Mouse (Mus musculus) skeletal muscle tissue, adult 2 months (tissue): ENCODE measurements at regions not wholly inside any gene's neighbourhood (a gene's known extent, or its start where the extent isn't known, plus 50 kb on each side); places are given as distances from the start of the nearest gene placed in this dataset.

Experiments used
- DNase-seq: peaks from one replicate; pipeline ENCODE4 v3.0.0-alpha.2; 2012; ENCODE audit warnings: low read depth, low spot score

DNA sequence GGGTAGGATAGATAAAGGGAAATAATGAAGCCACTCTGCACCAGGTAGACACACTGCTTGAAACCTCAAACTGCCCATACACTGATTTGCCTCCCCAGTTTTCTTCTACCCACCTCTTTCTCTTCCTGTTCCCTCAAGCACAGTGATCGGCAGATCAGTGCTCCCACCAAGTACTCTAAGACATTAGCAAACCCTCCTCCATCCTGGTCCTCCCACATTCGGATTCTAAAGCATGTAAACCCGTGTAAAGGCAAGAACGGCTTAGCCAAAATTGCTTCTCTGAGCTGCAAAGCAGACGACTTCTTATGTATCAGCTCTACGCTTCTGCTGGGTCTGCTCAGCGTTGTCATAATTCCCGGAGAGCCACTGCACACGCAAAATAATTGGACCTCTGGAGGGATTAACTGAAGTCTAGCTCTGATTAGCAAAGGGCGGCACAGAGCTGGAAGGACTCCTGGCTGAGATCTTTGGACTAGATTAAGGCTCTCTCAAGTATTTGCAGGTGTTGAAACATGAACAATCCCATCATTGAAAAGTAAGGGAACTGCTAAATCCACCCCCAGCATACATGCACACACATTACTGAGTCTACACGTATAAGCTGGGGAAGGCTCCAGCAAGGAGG, 67.2 kb downstream of the Mtx3 start:
- no peak for DNase-seq

- no peak for DNase-seq
Measured at GRCm38 (mm10) chr13:92912661-92913060, 68.1 kb downstream of the Mtx3 start.

DNA sequence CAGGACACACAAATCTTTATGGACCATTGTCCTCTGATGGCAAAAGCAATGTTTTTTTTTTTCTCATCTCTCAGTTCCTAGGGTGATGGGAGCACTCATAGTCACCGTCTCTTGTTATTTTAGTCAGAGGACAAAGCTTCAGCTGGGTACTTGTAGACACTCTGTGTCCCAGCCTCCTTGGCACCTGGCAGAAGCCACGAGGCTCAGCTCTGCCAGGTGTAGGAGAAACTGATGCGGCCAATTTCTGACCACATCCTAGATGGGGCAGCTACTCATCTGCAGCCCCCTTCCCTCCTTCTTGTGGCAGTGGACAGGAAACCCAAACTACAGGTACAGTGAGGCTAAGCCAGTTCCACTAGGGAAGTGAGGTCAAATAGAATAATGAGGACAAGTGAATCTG, 70.1 kb downstream of the Mtx3 start:
- DNase-seq, result no peak

GRCm38 (mm10) chr13:92915221-92915839, 70.8 kb downstream of the Mtx3 start:
- peak; percentile 72 for DNase-seq

DNA sequence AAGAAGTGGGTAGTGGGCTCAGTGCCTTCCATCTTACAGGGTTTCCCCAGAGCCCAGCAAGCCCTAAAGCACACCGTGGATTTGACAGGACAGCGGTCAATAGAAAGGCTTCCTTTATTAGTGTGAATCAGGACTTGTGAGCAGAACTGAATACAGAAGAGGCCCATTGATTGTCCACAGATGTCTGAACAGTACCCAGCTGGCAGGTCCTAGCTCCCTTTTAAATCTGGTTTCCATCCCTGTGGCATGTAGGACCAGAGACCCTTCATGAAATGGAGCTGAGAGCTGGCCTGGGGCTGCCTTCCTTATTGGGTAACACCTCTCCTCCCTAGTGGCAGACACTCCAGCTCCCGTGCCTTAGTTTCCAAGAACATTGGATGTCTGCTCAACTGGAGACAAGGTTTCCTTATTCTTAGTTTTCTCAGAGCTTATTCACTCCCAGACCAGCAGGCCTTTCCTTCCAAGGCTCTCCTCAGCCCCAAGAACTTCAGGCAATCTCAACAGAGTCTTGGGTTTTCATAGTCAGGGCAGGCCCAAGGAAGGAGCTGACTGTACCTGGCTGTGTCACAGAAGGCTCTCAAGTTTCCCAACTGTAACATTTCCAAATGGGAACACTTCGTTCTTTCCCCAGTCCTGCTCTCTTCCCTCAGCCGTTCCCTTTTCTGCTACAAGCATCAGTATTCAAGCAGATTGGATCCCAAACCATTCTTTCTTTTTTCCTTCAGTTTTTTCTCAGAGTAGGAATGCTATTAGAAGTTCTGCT, 71.6 kb downstream of the Mtx3 start:
- peak; percentile 81 for DNase-seq

DNA sequence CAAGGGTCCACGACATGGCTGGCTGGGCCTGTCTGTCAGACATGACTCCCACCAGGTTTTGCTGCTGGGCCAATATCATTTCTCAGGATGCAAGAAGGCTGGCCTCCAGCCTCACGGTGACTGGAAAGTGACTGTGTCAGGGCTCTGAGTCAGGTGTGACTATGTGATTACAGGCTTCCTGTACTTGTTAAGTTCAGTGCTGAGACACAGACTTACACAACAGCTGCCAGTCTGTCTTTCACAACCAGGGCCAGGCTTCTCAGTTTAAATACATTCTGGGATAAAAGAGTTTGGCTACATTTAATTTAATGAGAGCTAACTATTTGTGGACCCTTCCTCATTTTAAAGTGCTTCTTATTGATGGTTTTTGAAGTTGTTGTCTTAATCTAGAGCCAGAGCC, 75.3 kb downstream of the Mtx3 start:
- no peak for DNase-seq

DNA sequence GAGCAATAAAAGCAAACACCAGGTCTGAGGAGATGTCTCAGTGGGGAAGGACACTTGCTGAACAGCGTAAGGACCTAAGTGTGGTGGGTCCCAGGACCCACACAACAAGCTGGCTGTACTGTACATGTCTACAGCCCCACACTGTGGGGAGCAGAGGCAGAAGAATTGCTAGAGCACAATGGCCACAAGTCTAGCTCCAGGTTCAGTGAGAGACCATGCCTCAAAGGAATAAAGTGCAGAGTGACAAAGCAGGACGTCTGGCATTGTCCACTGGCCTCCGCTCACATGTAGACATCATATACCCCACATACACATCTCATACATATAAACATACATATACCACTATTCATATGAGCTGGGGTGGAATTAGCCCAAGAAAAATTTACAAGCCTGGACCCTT, 77.4 kb downstream of the Mtx3 start:
- DNase-seq, result no peak

GRCm38 (mm10) chr13:92923496-92923895, 78.9 kb downstream of the Mtx3 start:
- no peak for DNase-seq

DNA sequence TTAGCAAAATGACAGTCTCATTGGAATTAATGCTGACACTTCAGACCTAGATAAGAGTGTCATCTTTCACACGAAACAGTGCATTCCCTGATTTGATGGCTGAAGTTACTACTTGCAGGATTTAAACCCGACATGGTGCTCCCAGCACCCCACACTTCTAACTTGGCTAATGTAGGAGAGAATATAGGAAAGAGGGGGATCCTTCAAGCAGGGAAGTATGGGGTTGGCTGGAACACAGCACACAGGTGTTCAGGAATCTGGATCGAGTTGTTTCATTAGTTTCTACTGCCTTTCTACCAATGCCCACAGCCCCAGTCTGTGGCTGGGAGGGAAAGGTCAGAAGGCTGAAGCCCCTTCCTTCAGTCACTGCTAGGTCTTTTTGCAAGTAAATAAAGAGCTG, 79.5 kb downstream of the Mtx3 start:
- DNase-seq, result no peak

- no peak for DNase-seq
Measured at GRCm38 (mm10) chr13:92925196-92925595, 80.6 kb downstream of the Mtx3 start.

DNA sequence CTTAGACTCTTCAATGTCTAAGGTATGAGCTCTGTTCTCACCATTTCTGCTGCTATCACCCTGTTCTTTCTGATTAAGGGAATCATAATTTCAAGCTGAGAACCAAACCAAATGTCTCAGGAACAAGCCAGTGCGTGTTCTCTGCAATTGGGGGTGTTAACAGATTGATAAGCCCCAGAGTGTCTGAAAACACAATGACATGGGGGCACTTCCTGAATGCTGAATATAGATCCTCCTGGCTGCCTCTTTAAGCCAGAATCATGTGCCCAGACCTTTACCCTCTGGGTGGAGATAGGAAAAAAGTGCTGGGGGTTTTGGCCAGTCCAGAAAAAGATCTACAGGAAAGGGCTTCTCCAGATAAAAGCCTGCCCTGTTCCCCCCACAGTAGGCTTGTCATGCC, 84.0 kb downstream of the Mtx3 start:
- no peak for DNase-seq

GRCm38 (mm10) chr13:92931696-92932095, 87.1 kb downstream of the Mtx3 start:
- DNase-seq, result no peak

- DNase-seq, result no peak
Measured at GRCm38 (mm10) chr13:92939032-92939431, 94.5 kb downstream of the Mtx3 start.

- DNase-seq, result no peak
Measured at GRCm38 (mm10) chr13:92940610-92941009, 96.0 kb downstream of the Mtx3 start.

DNA sequence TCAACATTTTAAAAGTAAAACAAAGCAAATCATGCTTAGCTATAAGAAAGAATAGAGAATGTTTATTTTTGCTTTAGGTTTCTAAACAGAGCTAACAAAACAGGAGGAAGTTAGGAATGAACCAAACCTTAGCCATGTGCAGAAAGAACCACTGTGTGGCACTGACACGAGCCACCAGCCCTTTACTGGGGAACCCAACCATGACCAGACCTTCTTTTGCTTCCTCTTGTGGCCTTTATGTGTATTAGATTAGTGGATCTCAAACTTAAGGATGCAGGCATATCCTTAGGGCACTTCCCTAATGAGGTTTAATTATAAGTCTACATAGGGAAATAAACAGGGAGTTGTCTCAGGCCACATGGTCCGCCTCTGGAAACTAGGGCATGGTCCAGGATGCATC, 104.0 kb downstream of the Mtx3 start:
- no peak for DNase-seq

- no peak for DNase-seq
Measured at GRCm38 (mm10) chr13:92960031-92960430, 115.5 kb downstream of the Mtx3 start.

- DNase-seq, result no peak
Measured at GRCm38 (mm10) chr13:92962625-92963024, 118.1 kb downstream of the Mtx3 start.

GRCm38 (mm10) chr13:92963351-92963895, 118.9 kb downstream of the Mtx3 start:
- DNase-seq, result peak; percentile 42

DNA sequence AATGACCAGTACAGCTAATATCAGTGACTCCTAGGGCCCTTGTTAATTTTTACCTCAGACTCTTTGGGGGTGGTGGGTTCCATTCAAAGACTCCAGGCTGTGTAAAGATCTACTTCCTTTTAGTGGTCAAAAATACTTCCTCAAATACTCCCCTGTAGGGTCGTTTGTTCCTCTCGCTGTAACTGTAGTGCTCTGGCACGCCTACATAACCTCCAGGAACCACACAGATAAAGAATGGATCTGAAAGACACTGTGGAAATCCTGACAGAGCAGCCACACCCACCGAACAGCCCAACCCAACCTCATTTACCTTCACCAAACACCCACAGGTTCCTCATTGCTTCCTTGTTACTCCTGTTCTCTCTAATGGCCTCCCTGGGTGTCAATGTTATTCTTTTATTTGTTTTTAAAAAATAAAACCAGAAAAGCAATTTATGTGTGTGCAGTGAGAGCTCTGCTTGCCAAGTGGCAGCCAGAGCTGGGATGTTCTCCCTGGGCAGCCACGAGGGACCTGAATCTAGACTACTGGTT, 119.7 kb downstream of the Mtx3 start:
- DNase-seq, result no peak

- DNase-seq, result peak; percentile 72
Measured at GRCm38 (mm10) chr13:92967025-92967610, 122.6 kb downstream of the Mtx3 start.

DNA sequence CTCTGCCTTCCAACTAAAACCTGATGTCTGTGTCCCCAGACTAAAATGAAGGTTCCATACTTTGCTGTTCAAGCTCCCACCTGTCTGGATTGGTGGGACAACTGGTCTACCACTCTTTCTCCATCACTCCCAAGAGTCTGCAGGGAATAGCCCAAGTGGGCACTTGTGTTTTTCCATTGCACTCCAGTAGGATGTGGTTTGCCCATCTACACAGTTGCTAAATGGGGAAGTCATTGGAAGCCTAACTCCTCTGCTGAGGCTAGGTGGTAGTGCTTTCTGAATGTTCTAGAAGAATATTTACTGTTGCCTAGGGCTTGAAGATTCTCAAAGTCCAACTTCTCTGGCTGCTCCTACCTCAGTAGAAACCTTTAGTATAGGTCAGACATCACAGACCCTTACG, 125.0 kb downstream of the Mtx3 start:
- DNase-seq, result no peak

DNA sequence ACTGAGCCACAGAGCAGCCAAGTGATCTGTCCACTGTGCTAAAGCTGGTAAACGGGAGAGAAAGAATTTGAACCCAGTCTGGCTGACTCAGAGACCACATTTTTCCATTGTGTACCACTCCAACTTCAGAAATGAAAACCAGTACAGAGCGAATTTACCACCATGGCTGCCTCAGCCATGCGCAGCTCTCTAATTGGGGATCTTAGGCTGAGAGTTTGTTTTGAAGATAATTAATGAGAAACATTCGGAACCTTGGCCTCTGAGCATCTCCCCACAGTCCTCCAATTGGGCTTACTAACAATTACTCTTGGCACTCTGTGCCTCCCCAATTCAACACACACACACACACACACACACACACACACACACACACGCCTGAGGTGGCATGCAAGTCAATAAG, 128.3 kb downstream of the Mtx3 start:
- DNase-seq, result no peak
